Mouse (Mus musculus): Measurements from ENCODE around the gene Arhgef18.

The Arhgef18 gene

DNA sequence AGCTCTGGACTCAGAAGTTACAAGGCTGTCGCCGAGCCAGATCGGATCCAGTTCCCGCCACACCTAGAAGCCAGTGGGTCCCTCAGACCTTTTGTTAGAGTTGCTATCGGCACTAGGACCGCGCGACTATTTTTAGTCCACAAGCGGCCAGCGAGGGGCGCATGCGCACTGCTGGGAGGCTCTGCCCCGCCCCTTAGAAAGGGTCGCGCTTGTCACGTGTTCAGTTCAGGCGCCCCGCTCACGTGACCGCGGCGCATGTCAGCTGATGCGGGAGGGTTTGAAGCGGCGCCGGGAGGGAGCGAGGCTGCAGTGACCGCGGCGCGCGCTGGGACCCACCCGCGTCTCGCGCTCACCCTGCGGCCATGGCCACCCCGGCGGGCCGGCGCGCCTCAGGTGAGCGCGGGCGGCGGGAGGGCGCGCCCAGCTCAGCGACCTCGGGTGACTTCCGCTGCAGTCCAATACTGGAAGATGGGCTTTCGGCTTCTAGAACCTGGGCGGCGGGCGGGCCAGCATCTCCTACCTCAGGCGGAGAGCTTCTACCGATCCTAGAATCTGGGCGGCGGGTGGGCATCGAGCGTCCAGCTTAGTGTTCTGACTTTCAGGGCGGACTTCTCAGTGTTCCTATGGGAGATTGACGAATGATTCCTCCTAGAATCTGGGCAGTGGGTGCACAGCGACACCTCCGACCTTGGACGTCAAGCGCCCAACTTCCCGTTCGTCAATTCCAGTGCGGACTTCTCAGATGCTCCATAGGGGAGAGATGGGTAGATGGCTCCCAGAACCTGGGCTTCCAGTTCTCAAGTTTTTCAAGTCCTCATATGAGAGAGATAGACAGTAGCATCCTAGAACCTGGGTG is 107.7 kb downstream of the Arhgef18 start, which contains the start of gene Mcoln1:
Gene Mcoln1 (plus strand): TSS at position 223 of the 856 bp plus-strand sequence.
- DNase-seq (ENCODE audit: low spot score in 2 of 2): peak; percentile 97

DNA sequence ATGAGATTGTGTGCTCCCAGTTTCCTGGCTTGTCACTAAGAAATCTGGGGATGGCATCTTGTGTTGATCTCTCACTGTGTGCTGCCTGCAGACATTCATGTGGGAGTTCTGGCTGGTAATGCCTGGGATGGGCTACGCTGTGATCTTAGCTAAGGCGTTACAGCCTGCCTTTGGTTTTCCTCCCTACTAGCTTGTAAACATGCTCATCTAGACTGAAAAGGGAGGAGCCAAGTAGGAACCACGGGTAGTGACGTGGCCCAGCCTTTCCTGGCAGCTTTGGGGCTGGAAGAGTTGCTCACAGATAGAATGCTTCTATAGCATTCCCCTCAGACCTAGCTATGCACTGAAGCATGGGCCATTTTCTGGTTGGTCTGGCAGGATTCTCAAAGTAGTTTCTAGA is 109.4 kb downstream of the Arhgef18 start:
- DNase-seq (ENCODE audit: low spot score in 2 of 2): no peak

Measured in frontal cortex, postnatal 25 days (tissue).